Mouse (Mus musculus): ENCODE results near the gene Ddost. TPM values are rescaled to one million over a fixed set of nuclear protein-coding genes. Genes with fewer than 3 reads are reported as not detected.

Ddost gene
- total RNA-seq, 2 experiments from 2014 or later, result 84.1 to 91.4 TPM

DNA sequence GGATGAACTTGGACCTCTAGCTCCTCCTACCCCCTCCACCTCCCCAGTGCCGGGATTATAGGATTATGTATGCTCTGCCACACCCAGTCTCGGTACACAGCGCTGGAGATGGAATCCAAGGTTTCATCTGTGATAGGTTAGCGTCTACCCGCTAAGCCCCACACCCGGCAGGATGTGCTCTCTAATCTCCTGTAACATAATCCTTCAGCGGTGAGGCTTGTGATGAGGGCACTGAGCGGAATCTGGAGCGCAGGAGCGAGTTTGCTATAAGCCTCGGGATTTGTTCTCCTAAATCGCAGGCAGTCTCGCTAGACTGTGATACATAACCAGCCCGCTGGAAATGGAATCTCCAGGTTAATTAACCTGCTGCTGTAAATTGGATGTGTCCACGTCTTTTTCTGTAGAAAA lies 25.7 kb downstream of the Ddost start:
- intact Hi-C loops (cut with DNase I), result no loop called here
- DNase-seq (ENCODE audit: low spot score in 2 of 2), result no peak

DNA sequence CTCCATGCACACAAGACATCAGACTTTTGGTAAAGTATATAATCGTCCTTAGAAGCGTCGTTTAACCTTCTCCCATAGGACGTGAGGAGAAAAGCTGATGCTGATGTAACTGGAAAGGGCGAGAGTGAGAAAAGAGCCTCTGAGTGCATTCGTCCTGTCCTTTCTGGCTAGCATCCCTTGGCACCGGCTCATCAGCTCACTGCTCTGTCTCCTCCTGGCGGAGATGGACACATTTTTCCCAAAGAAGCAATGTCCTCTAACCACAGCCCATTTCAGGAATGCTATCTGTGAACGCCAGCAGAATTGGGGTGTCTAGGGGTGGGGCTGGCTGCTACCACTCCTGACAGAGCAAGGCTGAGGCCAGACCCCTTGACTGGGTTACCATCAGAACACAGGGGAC lies 27.1 kb downstream of the Ddost start:
- intact Hi-C loops (cut with DNase I), result no loop called here

DNA sequence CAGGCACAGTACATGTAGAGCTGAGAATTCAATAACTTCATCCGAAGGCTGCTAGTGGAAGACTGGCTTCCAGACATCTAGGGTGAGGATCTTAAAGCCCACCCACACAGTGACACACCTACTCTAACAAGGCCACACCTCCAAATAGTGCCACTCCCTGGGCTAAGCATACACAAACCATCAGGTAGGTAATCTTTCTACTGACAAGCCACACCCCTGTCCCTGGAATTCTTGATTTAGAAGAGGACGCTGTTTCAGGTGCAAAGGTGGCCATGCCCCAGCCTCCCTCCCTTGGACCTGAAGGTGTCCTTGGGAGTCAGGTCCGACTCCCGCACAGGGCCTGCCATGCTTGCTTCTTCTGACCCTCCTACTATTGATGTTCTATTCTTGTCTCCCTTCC lies 28.6 kb downstream of the Ddost start:
- intact Hi-C loops (cut with DNase I), result no loop called here
- no peak for DNase-seq (ENCODE audit: low spot score in 2 of 2)

More for the DNA sequence above, 27.1 kb downstream of the Ddost start:
- no peak for DNase-seq (ENCODE audit: low spot score in 2 of 2)

DNA sequence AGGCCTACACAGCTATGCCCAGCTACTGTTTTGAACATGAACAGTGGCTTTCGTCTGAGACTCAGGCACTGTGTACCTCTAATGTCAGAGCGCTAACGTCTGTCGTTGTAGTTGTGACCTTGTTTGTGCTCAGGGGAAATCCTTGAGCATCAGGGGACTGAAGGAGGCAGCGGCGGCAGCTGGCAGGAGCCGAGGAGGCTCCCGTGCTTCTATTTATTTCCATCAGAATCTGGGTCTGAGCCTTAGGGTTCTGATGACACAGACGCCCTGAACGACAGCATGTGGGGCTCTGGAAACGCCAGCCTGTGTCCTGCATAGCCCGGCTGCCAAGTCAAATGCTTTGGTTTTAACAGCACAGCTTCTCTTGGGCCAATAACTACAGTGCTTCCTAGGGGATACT lies 30.5 kb downstream of the Ddost start:
- intact Hi-C loops (cut with DNase I), result no loop called here
- no peak for DNase-seq (ENCODE audit: low spot score in 2 of 2)

DNA sequence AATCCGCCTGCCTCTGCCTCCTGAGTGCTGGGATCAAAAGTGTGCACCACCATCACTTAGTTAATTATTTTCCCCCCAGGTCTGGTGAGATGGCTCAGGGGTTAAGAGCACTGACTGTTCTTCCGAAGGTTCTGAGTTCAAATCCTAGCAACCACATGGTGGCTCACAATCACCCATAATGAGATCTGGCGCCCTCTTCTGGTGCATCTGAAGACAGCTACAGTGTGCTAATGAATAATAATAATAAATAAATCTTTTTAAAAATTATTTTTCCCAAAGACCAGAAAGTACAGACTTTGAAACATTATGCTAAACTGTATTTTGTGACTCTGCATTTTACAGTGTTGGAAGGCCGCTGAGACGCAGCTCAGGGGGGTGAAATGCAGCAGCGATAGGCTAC lies 31.1 kb downstream of the Ddost start:
- intact Hi-C loops (cut with DNase I), result no loop called here
- DNase-seq (ENCODE audit: low spot score in 2 of 2), result no peak

DNA sequence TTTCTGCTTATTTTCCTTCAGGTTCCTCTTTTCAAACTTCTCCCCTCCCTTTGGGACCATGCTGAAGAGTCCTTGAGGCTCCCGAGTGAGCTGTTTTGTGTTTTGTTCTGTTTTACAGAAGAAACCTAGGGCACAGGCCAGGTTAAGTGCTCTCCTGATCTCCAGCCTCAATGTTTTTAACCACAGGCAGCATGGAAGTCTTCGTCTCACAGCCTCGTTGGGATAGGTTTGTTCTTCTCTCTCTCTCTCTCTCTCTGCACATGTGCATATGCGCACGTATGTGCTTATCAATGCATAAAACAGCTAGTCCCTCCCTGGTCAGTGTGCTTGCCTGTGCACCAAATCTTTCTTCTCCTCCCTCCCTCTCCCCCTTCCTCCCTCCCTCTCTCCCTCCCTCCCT lies 32.3 kb downstream of the Ddost start:
- intact Hi-C loops (cut with DNase I), result no loop called here
- DNase-seq (ENCODE audit: low spot score in 2 of 2), result no peak

DNA sequence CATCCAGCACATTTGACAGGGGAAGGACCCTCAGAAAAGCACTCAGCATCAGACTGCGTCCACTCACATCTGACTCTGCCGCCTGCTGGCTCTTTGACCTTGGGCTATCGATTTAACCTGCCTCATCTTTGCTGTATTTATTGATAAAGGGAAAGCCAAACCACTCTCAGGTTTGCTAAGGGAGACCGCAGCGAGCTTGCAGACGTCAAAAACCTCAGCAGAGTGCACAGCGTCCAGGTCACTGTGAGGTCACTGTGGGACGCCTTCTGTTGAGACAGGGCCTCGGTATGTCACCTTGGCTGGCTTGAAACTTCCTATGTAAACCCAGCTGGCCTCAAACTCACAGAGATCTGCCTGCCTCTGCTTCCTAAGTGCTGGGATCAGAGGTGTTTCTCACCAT lies 32.8 kb downstream of the Ddost start:
- no peak for DNase-seq (ENCODE audit: low spot score in 2 of 2)

DNA sequence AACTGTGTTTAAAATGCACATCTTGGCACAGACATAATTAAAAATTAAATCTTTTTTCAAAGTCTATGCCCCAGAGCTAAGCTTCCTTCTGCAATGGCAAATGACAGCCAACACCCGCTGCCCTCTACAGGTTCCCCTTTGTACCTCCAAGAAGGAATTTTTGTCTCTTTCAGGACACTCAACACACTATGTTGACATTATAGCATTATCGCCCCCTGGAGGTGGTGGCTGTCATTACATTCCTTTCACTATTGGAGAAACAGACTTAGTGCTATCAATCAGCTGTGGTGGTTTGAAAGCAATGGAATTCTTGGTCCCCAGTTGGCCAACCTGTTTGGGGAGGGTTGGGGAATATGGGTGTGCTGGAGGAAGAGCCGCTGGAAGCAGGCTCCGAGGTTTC lies 35.4 kb downstream of the Ddost start:
- intact Hi-C loops (cut with DNase I), result no loop called here
- peak in 1 of 2 experiments; percentile 38 for DNase-seq (ENCODE audit: low spot score in 2 of 2)

More for the DNA sequence above, 32.8 kb downstream of the Ddost start:
- intact Hi-C loops (cut with DNase I), result no loop called here

DNA sequence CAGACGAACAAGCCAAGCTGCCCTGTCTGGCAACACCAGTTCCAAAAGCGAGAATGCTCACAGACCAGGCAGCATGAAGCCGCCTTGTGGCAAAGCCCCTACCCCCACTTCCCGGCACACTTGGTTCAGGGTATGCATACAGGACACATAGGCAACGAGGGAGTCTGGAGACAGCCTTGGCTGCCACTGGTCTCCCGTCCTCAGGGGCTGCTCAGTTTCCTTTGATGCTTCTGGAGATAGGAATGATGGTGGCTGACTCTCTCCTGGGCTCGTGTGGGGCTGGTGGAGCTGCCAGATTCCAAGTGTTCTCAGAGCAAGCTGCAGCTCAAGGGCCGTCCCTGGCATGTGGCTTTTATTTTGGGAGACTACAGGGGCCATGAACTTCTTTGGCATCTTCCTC lies 36.9 kb downstream of the Ddost start:
- intact Hi-C loops (cut with DNase I), result no loop called here
- DNase-seq (ENCODE audit: low spot score in 2 of 2), result no peak

DNA sequence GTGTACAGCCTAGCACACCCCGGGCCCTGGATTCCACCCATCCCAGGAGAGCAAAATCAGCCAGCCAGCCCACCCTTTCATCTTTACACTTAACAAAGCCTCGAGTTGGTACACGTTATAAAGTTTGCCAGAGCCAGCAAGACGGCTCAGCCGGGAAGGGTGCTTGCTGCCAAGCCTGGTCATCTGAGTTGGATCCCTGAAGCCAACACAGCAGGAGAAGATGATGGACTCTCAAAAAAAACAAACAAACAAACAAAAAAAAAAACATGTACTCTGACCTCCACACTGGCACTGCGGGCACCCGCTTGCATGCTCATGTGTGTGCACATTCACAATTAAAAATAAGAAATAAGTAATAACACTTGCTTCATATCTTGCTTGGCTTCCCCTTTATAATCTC lies 37.5 kb downstream of the Ddost start:
- intact Hi-C loops (cut with DNase I), result no loop called here
- DNase-seq (ENCODE audit: low spot score in 2 of 2), result no peak

DNA sequence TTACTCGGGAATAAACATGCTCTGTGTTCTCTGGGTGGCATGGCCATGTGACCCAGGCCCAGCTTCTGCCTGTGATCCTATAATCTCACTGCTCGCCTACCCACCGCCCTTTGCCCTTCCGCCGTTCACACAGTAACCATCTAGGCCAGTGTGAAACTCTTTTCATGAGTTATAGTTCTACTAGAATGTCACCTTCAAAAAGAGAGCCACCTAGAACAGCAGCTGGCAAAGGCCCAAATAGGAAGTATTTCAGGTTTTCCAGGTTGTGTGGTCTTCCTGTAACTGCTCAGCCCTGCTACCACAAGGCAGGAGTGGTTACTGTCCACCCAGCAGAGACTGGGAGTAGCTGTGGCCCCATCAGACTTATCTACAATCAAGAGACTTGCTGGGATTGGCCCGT lies 38.2 kb downstream of the Ddost start:
- intact Hi-C loops (cut with DNase I), result no loop called here

DNA sequence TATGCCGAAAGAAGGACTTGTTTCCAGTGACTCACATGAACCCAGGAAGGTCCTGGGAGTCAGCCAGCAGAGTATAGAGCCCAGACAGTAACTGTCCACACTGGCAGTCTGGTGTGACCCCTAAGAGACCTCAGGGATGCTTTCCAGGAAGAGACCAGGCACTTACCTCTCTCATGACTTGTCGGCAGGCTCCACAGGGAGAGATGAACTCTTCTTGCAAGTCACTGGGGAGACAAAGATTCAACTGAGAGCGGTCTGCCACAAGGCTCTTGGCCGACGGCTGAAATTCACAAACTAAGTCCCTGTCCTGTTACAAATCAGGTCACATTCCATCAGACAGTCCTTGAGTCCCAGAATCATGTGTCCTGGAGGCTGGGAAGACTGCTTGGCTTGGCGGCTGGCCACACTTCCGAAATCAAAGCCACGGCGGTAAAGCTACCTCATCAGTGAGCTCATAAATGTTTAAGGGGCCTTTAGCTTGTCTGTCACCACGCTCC lies 38.9 kb downstream of the Ddost start:
- no peak for DNase-seq (ENCODE audit: low spot score in 2 of 2)
- intact Hi-C loops (cut with DNase I), result no loop called here

More for the DNA sequence above, 38.2 kb downstream of the Ddost start:
- DNase-seq (ENCODE audit: low spot score in 2 of 2), result no peak

DNA sequence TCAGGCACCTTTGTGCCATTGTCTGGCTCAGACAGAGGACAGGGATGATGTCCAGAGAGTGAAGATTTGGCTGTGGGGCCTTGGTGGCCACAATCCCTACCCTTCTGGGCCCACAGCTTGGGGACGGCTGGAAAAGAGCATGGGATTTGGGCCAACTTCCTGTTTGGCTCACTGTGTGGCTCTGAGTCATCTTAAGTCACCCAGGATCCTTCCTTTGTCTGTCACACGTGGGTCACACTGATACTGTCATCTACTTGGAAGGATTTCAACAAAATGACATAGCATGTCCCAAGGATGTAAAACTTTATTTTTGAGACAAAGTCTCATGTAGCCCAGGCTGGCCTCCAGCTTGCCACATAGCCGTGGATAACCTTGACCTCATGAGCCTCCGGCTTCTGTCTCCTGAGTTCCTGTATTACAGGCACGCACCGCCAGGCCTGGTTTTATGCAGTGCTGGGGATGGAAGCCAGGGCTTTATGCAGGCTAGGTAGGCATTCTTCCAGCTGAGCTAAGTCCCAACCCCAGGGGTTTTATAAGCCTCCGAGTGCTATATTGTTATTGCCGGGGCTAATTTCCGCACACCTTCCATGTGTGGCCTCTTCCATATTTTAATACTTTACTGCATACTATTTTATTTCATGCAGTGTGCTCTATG lies 40.5 kb downstream of the Ddost start:
- intact Hi-C loops (cut with DNase I), result no loop called here
- DNase-seq (ENCODE audit: low spot score in 2 of 2), result no peak

DNA sequence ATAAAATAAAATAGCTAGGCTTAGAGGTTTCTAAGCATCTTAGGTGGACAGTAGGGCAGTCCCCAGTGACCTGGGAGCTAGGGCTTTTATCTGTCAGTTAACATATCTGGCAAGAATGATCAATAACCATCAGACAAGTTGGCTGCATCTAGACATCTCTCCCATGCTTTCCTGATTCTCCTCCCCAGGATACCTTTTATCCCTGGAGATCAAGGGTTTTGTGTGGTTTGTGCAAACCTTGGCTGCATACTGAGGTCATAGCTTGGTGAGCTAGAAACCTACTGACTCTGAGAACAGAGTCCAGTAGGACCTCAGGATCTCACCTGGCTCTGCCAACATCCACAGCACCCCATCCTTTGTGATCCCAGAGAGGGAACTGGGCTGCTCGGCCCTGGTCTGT lies 42.8 kb downstream of the Ddost start:
- no peak for DNase-seq (ENCODE audit: low spot score in 2 of 2)
- intact Hi-C loops (cut with DNase I), result no loop called here

DNA sequence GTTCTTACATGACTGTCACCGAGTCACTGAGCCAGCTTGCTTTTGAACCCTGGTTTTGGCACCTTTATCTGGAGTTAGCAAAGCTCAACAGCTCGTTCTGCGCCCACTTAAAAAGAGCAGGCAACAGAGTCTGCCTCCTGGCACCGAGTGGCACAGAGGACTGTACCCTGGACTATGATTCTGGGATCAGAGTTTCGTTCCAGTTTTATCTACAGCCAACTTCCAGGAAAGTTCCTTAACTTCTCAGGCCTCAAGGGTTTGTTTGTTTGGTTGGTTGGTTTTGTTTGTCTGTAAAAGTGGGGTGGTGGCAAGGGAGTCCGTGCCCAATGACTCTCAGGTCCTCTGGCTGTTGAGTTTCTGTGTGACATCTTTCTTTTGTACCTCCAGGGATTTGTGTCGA lies 44.2 kb downstream of the Ddost start:
- intact Hi-C loops (cut with DNase I), result no loop called here
- no peak for DNase-seq (ENCODE audit: low spot score in 2 of 2)

DNA sequence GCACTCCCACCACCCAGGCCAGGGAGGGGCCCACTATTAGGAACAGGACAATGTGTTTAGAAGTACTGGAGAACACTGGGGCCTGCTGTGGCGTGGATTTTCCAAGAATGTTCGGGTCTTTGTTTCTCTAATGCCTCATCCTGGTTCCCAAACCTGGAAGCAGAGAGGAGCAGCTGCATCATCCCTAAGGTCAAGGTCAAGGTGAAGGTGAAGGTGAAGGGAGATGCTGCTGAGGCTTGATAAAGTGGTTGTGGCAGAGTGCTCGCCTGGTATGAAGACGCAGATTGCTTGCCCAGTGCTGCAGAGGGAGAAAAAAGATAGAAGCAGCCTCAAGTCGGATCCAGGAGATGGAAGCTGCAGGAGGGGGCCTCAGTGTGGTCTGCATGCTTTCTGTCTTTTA lies 47.3 kb downstream of the Ddost start:
- intact Hi-C loops (cut with DNase I), result no loop called here

DNA sequence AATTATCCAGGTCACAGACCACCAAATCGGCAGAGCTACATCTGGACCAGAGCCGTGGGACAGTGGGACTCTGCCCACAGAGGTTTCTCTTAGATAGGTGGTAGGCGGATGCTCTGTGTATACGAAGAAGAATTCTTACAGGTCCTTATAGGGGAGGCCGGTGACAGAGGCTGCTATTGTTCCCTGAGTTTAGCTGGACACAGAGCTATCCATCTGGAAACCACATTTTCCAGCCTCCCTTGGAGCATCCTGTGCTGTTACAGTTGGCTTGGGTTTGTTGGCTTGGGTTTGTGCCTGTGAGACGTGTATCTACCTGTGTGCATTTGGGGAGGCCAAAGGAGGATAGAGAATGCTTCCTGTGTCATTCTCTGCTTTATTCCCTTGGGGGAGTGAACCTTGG lies 48.2 kb downstream of the Ddost start:
- no peak for DNase-seq (ENCODE audit: low spot score in 2 of 2)
- intact Hi-C loops (cut with DNase I), result no loop called here

More for the DNA sequence above, 47.3 kb downstream of the Ddost start:
- no peak for DNase-seq (ENCODE audit: low spot score in 2 of 2)

DNA sequence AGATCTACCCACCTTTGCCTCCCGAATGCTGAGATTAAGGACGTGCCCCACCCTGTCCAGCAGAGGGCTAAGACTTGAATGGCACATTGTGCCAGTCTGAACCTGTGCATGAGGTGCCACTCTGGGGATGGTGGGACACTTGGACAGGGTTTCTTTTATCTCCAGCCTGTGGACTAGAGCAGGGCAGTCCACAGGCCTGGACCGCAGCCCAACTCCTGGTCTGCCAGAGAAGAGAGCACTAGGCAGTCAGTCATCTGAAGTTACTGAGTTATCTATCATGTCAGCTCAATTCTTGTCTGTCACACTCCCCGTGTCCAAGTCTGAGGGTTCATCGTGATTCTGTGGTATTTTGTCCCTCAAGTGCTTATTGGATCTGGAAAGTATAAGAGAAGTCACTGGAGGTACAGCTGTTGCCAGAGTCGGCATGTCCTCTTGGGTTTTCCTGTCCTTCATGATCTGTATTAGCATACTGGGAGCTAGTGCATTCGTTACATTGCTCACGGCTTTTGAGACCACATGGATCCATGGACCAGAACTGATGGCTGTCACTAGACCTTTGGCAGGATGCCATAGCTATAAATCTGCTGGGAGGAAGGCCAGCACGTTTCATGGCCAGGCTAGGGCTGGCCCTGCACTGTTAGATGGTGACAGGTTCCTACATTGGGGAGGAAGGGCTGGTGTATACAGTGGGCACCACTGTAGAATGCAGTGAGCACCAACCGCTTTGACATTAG lies 49.1 kb downstream of the Ddost start:
- DNase-seq (ENCODE audit: low spot score in 2 of 2), result no peak
- intact Hi-C loops (cut with DNase I), result no loop called here

DNA sequence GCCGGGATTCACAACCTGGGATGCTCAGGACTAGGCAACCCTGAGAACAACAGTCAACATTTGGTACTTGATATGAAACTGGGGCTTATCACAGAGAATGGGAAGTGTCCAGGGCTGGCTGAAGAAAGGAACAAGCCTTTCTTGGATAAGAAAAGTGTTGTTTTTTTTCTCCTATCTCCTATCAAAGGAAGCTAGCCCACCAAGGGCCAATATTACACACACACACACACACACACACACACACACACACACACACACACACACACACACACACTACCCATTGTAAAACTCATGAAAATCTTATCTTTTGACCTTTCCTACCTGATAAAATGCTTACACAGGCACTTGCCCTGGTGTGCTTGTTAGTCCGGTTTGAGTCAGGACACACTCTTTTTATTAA lies 51.0 kb downstream of the Ddost start:
- intact Hi-C loops (cut with DNase I), result no loop called here

DNA sequence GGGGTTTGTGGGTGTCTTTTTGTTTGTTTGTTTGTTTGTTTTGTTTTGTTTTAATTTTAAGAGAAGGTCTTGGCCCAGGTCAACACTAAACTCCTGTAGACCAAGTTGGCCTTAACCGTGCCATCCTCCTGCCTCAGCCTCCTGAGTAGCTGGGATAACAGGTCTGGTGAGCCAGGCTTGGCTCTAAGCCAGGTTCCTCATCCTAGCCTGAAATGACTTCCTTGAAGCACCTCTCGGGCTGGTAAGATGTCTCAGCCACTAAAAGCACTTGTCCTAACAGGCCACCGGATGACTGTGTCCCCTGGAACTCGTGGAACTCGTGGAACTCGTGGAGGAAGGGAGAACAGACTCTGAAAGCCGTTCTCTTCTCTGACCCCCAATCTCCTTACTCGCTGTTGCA lies 51.6 kb downstream of the Ddost start:
- no peak for DNase-seq (ENCODE audit: low spot score in 2 of 2)
- intact Hi-C loops (cut with DNase I), result no loop called here

More for the DNA sequence above, 51.0 kb downstream of the Ddost start:
- no peak for DNase-seq (ENCODE audit: low spot score in 2 of 2)

DNA sequence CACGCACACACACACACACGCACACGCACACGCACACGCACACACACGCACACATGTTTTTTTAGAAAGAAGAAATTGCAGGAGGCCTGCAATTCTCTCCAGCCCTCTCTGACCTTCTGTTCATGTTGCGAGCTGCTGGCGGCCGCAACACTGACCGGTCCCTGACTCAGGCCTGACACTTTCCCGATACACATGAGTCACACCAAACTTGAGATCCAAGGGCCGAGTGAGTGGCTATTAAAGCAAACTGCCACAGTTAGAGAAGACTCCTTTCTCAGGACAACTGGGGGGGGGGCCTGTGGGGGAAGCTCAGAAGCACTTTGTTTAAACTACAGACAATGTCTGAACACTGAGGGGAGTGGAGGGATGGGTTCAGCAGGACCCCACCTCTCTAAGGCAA lies 52.0 kb downstream of the Ddost start:
- intact Hi-C loops (cut with DNase I), result no loop called here
- DNase-seq (ENCODE audit: low spot score in 2 of 2), result no peak
